Comparison of ENCODE assay signal across 23 mouse cellular contexts in the genomic region with DNA sequence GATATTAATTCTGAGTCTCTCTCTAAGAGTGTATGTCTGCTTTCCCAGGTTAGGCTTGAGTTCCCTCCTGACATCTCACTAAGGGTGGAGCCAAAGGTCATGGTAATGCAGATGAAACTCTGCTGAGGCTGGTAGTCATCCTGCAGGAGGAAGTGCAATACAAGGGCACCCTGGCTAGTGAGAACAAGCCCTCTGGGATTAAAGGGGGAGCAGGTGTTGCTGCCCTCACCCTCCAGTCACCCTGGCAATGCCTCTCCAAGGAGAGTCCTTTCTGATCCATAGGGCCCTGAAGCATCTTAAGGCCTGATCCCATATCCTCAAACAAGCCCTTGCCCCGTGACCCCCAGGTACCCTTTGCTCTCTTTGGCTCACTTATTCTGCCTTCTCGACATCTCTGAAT.
DNase-seq lines count a peak whose midpoint lies in the region; ATAC-seq lines count a peak whose summit lies in the region.
"Had no signal": no experiment of that assay in that cellular context is flagged by ENCODE, and none has a peak within 500 bp of the region (broad histone marks: within the 10 kb centered on the region; RNA-seq: fewer than 3 reads in every experiment).

No protein-coding gene starts in this region.

- no peak for ATAC-seq in heart, embryonic 13.5 days (ENCODE audit: extremely low read depth, insufficient number of reproducible peaks, low FRiP score, low TSS enrichment)
- ATAC-seq in lung, embryonic 16.5 days (ENCODE audit: low read depth): peak; percentile 19; the same call in 1 of the 2 replicates
- peak; percentile 44 for ATAC-seq in granulocyte monocyte progenitor cell, adult 5-6 weeks (replicated peaks; ENCODE audit: poor library complexity, severe bottlenecking)
- no peak for ATAC-seq in liver, embryonic 11.5 days (replicated peaks; ENCODE audit: low FRiP score)
- ATAC-seq: activated CD4-positive, CD25-positive, alpha-beta regulatory T cell, adult 4 months; inflammation-experienced regulatory T-cells, adult 6 months; liver, embryonic 12.5 days had no signal

- 65% methylated on average over 2 of the region's 2 CpGs for WGBS in heart, embryonic 13.5 days
- WGBS in lung, embryonic 16.5 days: 39% methylated on average over 2 of the region's 2 CpGs
- WGBS in liver, embryonic 11.5 days: 49% methylated on average over 2 of the region's 2 CpGs

- peak overlapping the region; percentile 54; the same call in 1 of the 2 replicates for H3K27ac ChIP-seq in heart, embryonic 13.5 days (replicated peaks)
- peak overlapping the region; percentile 27; the same call in 1 of the 2 replicates for H3K27ac ChIP-seq in lung, embryonic 16.5 days (ENCODE audit: low read length)
- H3K27ac ChIP-seq in liver, embryonic 11.5 days (ENCODE audit: low read depth, low read length): no peak overlapping the region
- H3K27ac ChIP-seq: embryonic facial prominence, embryonic 15.5 days; forebrain, embryonic 12.5 days; hindbrain, embryonic 14.5 days; layer of hippocampus, adult 2 months; limb, embryonic 12.5 days; liver, embryonic 12.5 days; stomach, embryonic 15.5 days had no signal

- no peak overlapping the region for H3K4me3 ChIP-seq in heart, embryonic 13.5 days
- H3K4me3 ChIP-seq in lung, embryonic 16.5 days (ENCODE audit: low read length): no peak overlapping the region
- no peak overlapping the region for H3K4me3 ChIP-seq in liver, embryonic 11.5 days (ENCODE audit: low read depth, low read length)
- H3K4me3 ChIP-seq: embryonic facial prominence, embryonic 15.5 days; forebrain, embryonic 12.5 days; layer of hippocampus, adult 2 months; limb, embryonic 12.5 days; liver, embryonic 12.5 days; stomach, embryonic 15.5 days had no signal

- peaks cover 73% of the 10 kb centered on the region for H3K4me1 ChIP-seq in heart, embryonic 13.5 days
- peaks cover 20% of the 10 kb centered on the region for H3K4me1 ChIP-seq in lung, embryonic 16.5 days (replicated peaks; ENCODE audit: control insufficient read depth, insufficient read depth, low read length)
- H3K4me1 ChIP-seq in liver, embryonic 11.5 days (replicated peaks; ENCODE audit: control insufficient read depth, insufficient read depth, low read length): 0 out of 2 replicates have a peak, but pooled peaks cover 3% of the 10 kb centered on the region

- no peak for DNase-seq in heart, postnatal 14 days
- DNase-seq in lung, postnatal 25 days (ENCODE audit: low spot score): no peak
- DNase-seq in cerebellum, adult 9-11 months: no peak
- DNase-seq in liver, embryonic 11.5 days (ENCODE audit: low spot score): no peak
- DNase-seq: adrenal gland, adult 8-10 months; cerebellum, adult 11-12 months; cerebellum, postnatal 25 days; layer of hippocampus, postnatal 36 days; lung, adult 2 months; thymus, postnatal 25 days had no signal

- H3K9me3 ChIP-seq in heart, embryonic 13.5 days: no peaks in the 10 kb centered on the region
- no peaks in the 10 kb centered on the region for H3K9me3 ChIP-seq in lung, embryonic 16.5 days (ENCODE audit: control insufficient read depth, low read length)
- H3K9me3 ChIP-seq in liver, embryonic 11.5 days (ENCODE audit: control insufficient read depth, low read length): no peaks in the 10 kb centered on the region
- H3K9me3 ChIP-seq: embryonic facial prominence, embryonic 15.5 days; forebrain, embryonic 12.5 days; limb, embryonic 12.5 days; liver, embryonic 12.5 days; stomach, embryonic 15.5 days had no signal

- peaks cover 10% of the 10 kb centered on the region; the same call in 1 of the 2 replicates for H3K36me3 ChIP-seq in heart, embryonic 13.5 days
- H3K36me3 ChIP-seq in lung, embryonic 16.5 days (ENCODE audit: control insufficient read depth, insufficient read depth, low read length): no peaks in the 10 kb centered on the region
- no peaks in the 10 kb centered on the region for H3K36me3 ChIP-seq in liver, embryonic 11.5 days (ENCODE audit: control insufficient read depth, insufficient read depth, low read length)
- H3K36me3 ChIP-seq: embryonic facial prominence, embryonic 15.5 days; forebrain, embryonic 12.5 days; limb, embryonic 12.5 days; liver, embryonic 12.5 days; stomach, embryonic 15.5 days had no signal

- intact Hi-C loops in heart, postnatal 14 days (cut with DNase I): no loop called here

- no peak overlapping the region for H3K9ac ChIP-seq in heart, embryonic 13.5 days
- H3K9ac ChIP-seq in lung, embryonic 16.5 days (ENCODE audit: low read length): no peak overlapping the region
- no peak overlapping the region for H3K9ac ChIP-seq in liver, embryonic 11.5 days (ENCODE audit: low read depth, low read length)
- H3K9ac ChIP-seq: embryonic facial prominence, embryonic 15.5 days; forebrain, embryonic 12.5 days; hindbrain, embryonic 14.5 days; limb, embryonic 12.5 days; liver, embryonic 12.5 days; stomach, embryonic 15.5 days had no signal

- no peaks in the 10 kb centered on the region for H3K27me3 ChIP-seq in heart, embryonic 13.5 days (replicated peaks)
- H3K27me3 ChIP-seq in lung, embryonic 16.5 days (ENCODE audit: control insufficient read depth, insufficient read depth, low read depth, low read length): no peaks in the 10 kb centered on the region
- H3K27me3 ChIP-seq in liver, embryonic 11.5 days (replicated peaks; ENCODE audit: control insufficient read depth, insufficient read depth, low read length): no peaks in the 10 kb centered on the region
- H3K27me3 ChIP-seq: embryonic facial prominence, embryonic 15.5 days; forebrain, embryonic 12.5 days; limb, embryonic 12.5 days; liver, embryonic 12.5 days; stomach, embryonic 15.5 days had no signal

- no peak overlapping the region for H3K4me2 ChIP-seq in heart, embryonic 13.5 days
- H3K4me2 ChIP-seq in lung, embryonic 16.5 days (ENCODE audit: low read depth, low read length): no peak overlapping the region
- no peak overlapping the region for H3K4me2 ChIP-seq in liver, embryonic 11.5 days
- H3K4me2 ChIP-seq: embryonic facial prominence, embryonic 15.5 days; forebrain, embryonic 12.5 days; hindbrain, embryonic 14.5 days; limb, embryonic 12.5 days; liver, embryonic 12.5 days; midbrain, embryonic 11.5 days; stomach, embryonic 15.5 days had no signal

Comparison
In these comparisons a context has a peak if more than half of its experiments do, and no peak if none do; other contexts are left out.
1. ATAC-seq: peak in lung, embryonic 16.5 days (single experiment) and granulocyte monocyte progenitor cell, adult 5-6 weeks (single experiment); none in heart, embryonic 13.5 days (single experiment) and liver, embryonic 11.5 days (single experiment).